Mouse (Mus musculus) cerebellum, adult 2 months (tissue): Measurements from ENCODE around the gene Fndc7.

ENCODE experiments used
- CTCF ChIP-seq: fragments of 200-500 bp; IDR thresholded peaks from 2 replicates; pipeline ENCODE4 v1.5.1; 2011; ENCODE audit warnings: low read depth, mild to moderate bottlenecking, control low read depth, low read length, moderate library complexity, borderline replicate concordance; ENCODE audit not compliant: insufficient read depth
- POLR2A ChIP-seq: fragments of 200-500 bp; IDR thresholded peaks from 2 replicates; pipeline ENCODE4 v1.6.1; 2011; ENCODE audit warnings: low read length, control low read depth, borderline replicate concordance; ENCODE audit not compliant: insufficient read depth

DNA sequence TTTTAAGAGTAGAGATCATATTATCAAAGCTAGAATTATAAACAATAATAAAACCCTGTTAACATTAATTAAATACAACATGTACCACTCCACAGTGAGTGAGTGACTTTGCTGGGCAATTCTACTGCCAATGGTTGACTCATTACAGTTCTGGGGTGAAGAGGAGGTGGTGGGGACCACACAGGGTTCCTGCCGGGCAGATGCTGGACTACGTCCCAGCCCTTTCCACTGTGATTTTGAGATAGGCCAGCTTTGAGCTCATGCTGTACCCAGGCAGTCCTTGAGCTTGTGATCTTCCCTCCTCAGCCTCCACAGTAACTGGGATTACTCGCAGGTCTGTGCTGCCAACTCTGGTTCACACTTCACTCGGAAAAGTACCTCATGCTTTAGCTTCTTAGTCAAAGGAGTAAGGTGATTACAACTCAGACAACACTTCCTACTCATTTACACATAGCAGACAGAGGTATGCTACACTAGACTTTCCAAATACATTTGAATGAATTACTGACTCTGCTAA lies 79.0 kb downstream of the Fndc7 start:
- TF ChIP-seq CTCF (no peak), POLR2A (no peak)
